Mouse (Mus musculus) G1E (cell line): ENCODE data around the gene Arglu1. TPM values are rescaled to one million over a fixed set of nuclear protein-coding genes. Genes with fewer than 3 reads are reported as not detected.

Experiments
- ATAC-seq: 2 replicates; pipeline ENCODE4 v1.8.0; 2016; ENCODE audit warnings: mild to moderate bottlenecking; ENCODE audit not compliant: insufficient number of reproducible peaks, poor library complexity, low FRiP score, severe bottlenecking; ENCODE audit errors: extremely low read depth
- DNase-seq: peaks from one replicate; pipeline ENCODE4 v3.0.0; 2012; ENCODE audit warnings: low spot score
- H3K27me3 ChIP-seq: 2 replicates; pipeline ENCODE4 v1.6.1; 2012; ENCODE audit warnings: mild to moderate bottlenecking, low read length, inconsistent platforms; ENCODE audit not compliant: insufficient read depth
- H3K36me3 ChIP-seq: replicated peaks from 2 replicates; pipeline ENCODE3; 2012; ENCODE audit warnings: mild to moderate bottlenecking, inconsistent platforms
- H3K4me1 ChIP-seq: 2 replicates; pipeline ENCODE4 v1.6.1; 2012; ENCODE audit warnings: low read depth, low read length, inconsistent platforms, mixed read lengths; ENCODE audit not compliant: insufficient read depth
- H3K4me3 ChIP-seq: 2 replicates; pipeline ENCODE4 v1.5.1; 2012; ENCODE audit warnings: low read depth, mild to moderate bottlenecking, inconsistent platforms, low read length, moderate library complexity, mixed read lengths
- H3K9me3 ChIP-seq: replicated peaks from 2 replicates; pipeline ENCODE4 v1.6.1; 2012; ENCODE audit warnings: inconsistent platforms
- CTCF ChIP-seq: IDR thresholded peaks from 2 replicates; pipeline ENCODE4 v1.5.1; 2012; ENCODE audit warnings: low read depth, low read length, inconsistent platforms, mixed read lengths
- GATA1 ChIP-seq: IDR thresholded peaks from 2 replicates; pipeline ENCODE4 v1.6.1; 2012; ENCODE audit warnings: borderline replicate concordance, low read length, inconsistent platforms, mixed read lengths
- GATA2 ChIP-seq: IDR thresholded peaks from 2 replicates; pipeline ENCODE4 v1.6.1; 2012; ENCODE audit warnings: low read depth, low read length, inconsistent platforms, borderline replicate concordance
- POLR2AphosphoS5 ChIP-seq: IDR thresholded peaks from 2 replicates; pipeline ENCODE4 v1.6.1; 2012; ENCODE audit warnings: low read depth, low read length, inconsistent platforms; ENCODE audit not compliant: insufficient replicate concordance
- TAL1 ChIP-seq: conservative IDR thresholded peaks from 2 replicates; pipeline ENCODE4 v1.6.1; 2012; ENCODE audit warnings: low read depth, low read length, inconsistent platforms, mixed read lengths
- polyA plus RNA-seq: library from polyadenylated mRNA; stranded (reverse); fragments of >175 nt; gene quantifications from 2 replicates; pipeline ENCODE4 v1.2.3, GENCODE M21; 2012
- total RNA-seq, 2 experiments: library from RNA; stranded (forward) in 1 of 2; stranded (reverse) in 1 of 2; fragments of 200-1000 nt in 1 of 2; fragments of >200 nt in 1 of 2; fragmentation: Nextera tagmentation in 1 of 2; gene quantifications; 2 replicates each; pipeline ENCODE4 v1.2.3; 2014 to 2017

Gene Arglu1
- total and polyA plus RNA-seq, 3 experiments, result 102 to 138 (median 128) TPM

DNA sequence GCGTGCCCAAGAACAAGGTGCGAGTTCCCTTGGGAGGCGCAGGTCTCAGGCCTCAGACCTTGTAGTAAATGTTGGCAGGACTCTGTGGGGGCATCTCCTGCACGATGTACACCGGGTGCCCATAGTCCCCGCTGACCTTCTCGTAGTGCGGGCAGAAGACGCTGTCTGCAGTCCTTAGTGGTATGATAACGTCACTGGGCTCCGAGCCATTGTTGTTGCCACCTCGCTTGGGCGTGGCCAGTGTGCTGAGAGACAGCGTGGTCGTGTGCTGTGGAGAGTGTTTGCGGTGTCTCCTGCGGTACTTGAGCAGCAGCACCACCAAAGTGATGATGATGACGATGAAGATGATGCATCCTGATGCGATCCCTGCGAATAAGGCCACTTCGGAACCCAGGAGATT is 69.8 kb downstream of the Arglu1 start:
- DNase-seq (no peak), ATAC-seq (no peak)
- TF ChIP-seq POLR2AphosphoS5 (no peak), GATA2 (no peak), CTCF (no peak)
- Histone ChIP-seq H3K36me3 (no peaks in the 10 kb centered on the region), H3K4me1 (no peaks in the 10 kb centered on the region), H3K9me3 (no peaks in the 10 kb centered on the region), H3K27me3 (no peaks in the 10 kb centered on the region), H3K4me3 (no peak overlapping the region)

- Histone ChIP-seq H3K4me1 (no peaks in the 10 kb centered on the region), H3K4me3 (no peak overlapping the region), H3K36me3 (no peaks in the 10 kb centered on the region), H3K9me3 (no peaks in the 10 kb centered on the region), H3K27me3 (no peaks in the 10 kb centered on the region)
- DNase-seq, result no peak
- TF ChIP-seq CTCF, result no peak
- TF ChIP-seq GATA2, result no peak
- no peak for TF ChIP-seq GATA1
- TF ChIP-seq POLR2AphosphoS5, result no peak
- no peak for TF ChIP-seq TAL1
- ATAC-seq, result no peak
Observed at GRCm38 (mm10) chr8:8619221-8620194, 70.8 kb downstream of the Arglu1 start.

Other genes with a start within 250 kb of the Arglu1 start
- 0.30 and 0.49 TPM in 2 replicates for gene Efnb2, start 29.3 kb downstream of the Arglu1 start, total RNA-seq (2014; fragmentation: Nextera tagmentation)
- 0.23 and 0.44 TPM in 2 replicates for gene Efnb2, start 29.3 kb downstream of the Arglu1 start, total RNA-seq (2017)
- 0.02 and 0.06 TPM in 2 replicates for gene Efnb2, start 29.3 kb downstream of the Arglu1 start, polyA plus RNA-seq